Mouse (Mus musculus): ENCODE measurements around the gene Mfsd6. TPM values are rescaled to one million over a fixed set of nuclear protein-coding genes. Genes with fewer than 3 reads are reported as not detected.

Mfsd6 gene
- total RNA-seq (2021) (10 to 100 TPM; 18.9 to 20.1 TPM), polyA plus RNA-seq (2012; rRNA removed) (10.3 and 15.8 TPM in 2 replicates)
- long read RNA-seq, full-length matches to known transcripts, result 20 of 24 reads
- long read RNA-seq, partial matches to known transcripts, result 2 of 24 reads
- long read RNA-seq, other reads (novel, unspliced or antisense), result 2 of 24 reads

- intact Hi-C loops (cut with DNase I), result loop anchor here (2.0 to 5.0 kb wide), 2 partner anchors 50 to 80 kb away; no protein-coding TSS in a partner anchor
- WGBS, result 3% methylated on average over 63 of the region's 63 CpGs
- Histone ChIP-seq H3K27ac (peak within 1 kb of the TSS; percentile 87), H3K4me1 (ENCODE audit: control insufficient read depth, insufficient read depth, low read length) (peaks cover 2% of the 10 kb centered on the region), H3K4me3 (peak within 1 kb of the TSS; percentile 61), H3K27me3 (ENCODE audit: control insufficient read depth, insufficient read depth, low read length) (no peaks in the 10 kb centered on the region), H3K79me2 (replicated peaks; ENCODE audit: control insufficient read depth, insufficient read depth, low read length) (no peaks in the 10 kb centered on the region), H3K9ac (ENCODE audit: low read depth, low read length) (peak within 1 kb of the TSS; percentile 98), H3K36me3 (ENCODE audit: control insufficient read depth, insufficient read depth, low read length) (no peaks in the 10 kb centered on the region)
- no peak for TF ChIP-seq EP300 (IDR thresholded peaks at IDR 0.05; ENCODE audit: insufficient read depth, low read depth, low read length)
- peak; percentile 22; the same call in 1 of the 2 replicates for TF ChIP-seq CTCF (IDR thresholded peaks at IDR 0.05)
- DNase-seq, result peak; percentile 78 to 80
Observed at GRCm38 (mm10) chr1:52727056-52727900, at the start of gene Mfsd6. Gene Mfsd6 (minus strand): TSS chr1:52727462.

- no peak for TF ChIP-seq CTCF (IDR thresholded peaks at IDR 0.05)
- TF ChIP-seq EP300 (IDR thresholded peaks at IDR 0.05; ENCODE audit: insufficient read depth, low read depth, low read length), result no peak
- TF ChIP-seq POLR2A (IDR thresholded peaks at IDR 0.05; ENCODE audit: insufficient read depth, low read depth, low read length), result no peak
- Histone ChIP-seq H3K27me3 (ENCODE audit: control insufficient read depth, insufficient read depth, low read length) (no peaks in the 10 kb centered on the region), H3K4me1 (ENCODE audit: control insufficient read depth, insufficient read depth, low read length) (no peaks in the 10 kb centered on the region), H3K79me2 (replicated peaks; ENCODE audit: control insufficient read depth, insufficient read depth, low read length) (no peaks in the 10 kb centered on the region), H3K9ac (ENCODE audit: low read depth, low read length) (no peak overlapping the region), H3K27ac (no peak overlapping the region), H3K4me3 (no peak overlapping the region), H3K36me3 (ENCODE audit: control insufficient read depth, insufficient read depth, low read length) (no peaks in the 10 kb centered on the region)
- intact Hi-C loops (cut with DNase I), result no loop called here
- 54% methylated on average over 7 of the region's 7 CpGs for WGBS
- no peak for DNase-seq
Observed at GRCm38 (mm10) chr1:52765176-52766111, 38.2 kb upstream of the Mfsd6 start.

GRCm38 (mm10) chr1:52763894-52764809 lies 36.9 kb upstream of the Mfsd6 start:
- Histone ChIP-seq H3K4me1 (ENCODE audit: control insufficient read depth, insufficient read depth, low read length) (no peaks in the 10 kb centered on the region), H3K36me3 (ENCODE audit: control insufficient read depth, insufficient read depth, low read length) (no peaks in the 10 kb centered on the region), H3K4me3 (no peak overlapping the region), H3K79me2 (replicated peaks; ENCODE audit: control insufficient read depth, insufficient read depth, low read length) (no peaks in the 10 kb centered on the region), H3K27me3 (ENCODE audit: control insufficient read depth, insufficient read depth, low read length) (no peaks in the 10 kb centered on the region), H3K9ac (ENCODE audit: low read depth, low read length) (no peak overlapping the region), H3K27ac (no peak overlapping the region)
- no peak for TF ChIP-seq CTCF (IDR thresholded peaks at IDR 0.05)
- TF ChIP-seq EP300 (IDR thresholded peaks at IDR 0.05; ENCODE audit: insufficient read depth, low read depth, low read length), result no peak
- TF ChIP-seq POLR2A (IDR thresholded peaks at IDR 0.05; ENCODE audit: insufficient read depth, low read depth, low read length), result no peak
- WGBS, result 64% methylated on average over 4 of the region's 4 CpGs
- DNase-seq, result no peak
- intact Hi-C loops (cut with DNase I), result no loop called here

GRCm38 (mm10) chr1:52758174-52758573 lies 30.9 kb upstream of the Mfsd6 start:
- Histone ChIP-seq H3K27ac (no peak overlapping the region), H3K9ac (ENCODE audit: low read depth, low read length) (no peak overlapping the region), H3K4me3 (no peak overlapping the region), H3K27me3 (ENCODE audit: control insufficient read depth, insufficient read depth, low read length) (no peaks in the 10 kb centered on the region), H3K79me2 (replicated peaks; ENCODE audit: control insufficient read depth, insufficient read depth, low read length) (no peaks in the 10 kb centered on the region), H3K36me3 (ENCODE audit: control insufficient read depth, insufficient read depth, low read length) (no peaks in the 10 kb centered on the region), H3K4me1 (ENCODE audit: control insufficient read depth, insufficient read depth, low read length) (no peaks in the 10 kb centered on the region)
- 56% methylated on average over 1 of the region's 1 CpGs for WGBS
- intact Hi-C loops (cut with DNase I), result loop anchor here (10.0 kb wide), 1 partner anchor 263 kb away; no protein-coding TSS in a partner anchor
- DNase-seq, result no peak
- no peak for TF ChIP-seq POLR2A (IDR thresholded peaks at IDR 0.05; ENCODE audit: insufficient read depth, low read depth, low read length)
- TF ChIP-seq EP300 (IDR thresholded peaks at IDR 0.05; ENCODE audit: insufficient read depth, low read depth, low read length), result no peak
- TF ChIP-seq CTCF (IDR thresholded peaks at IDR 0.05), result no peak

- no peaks in the 10 kb centered on the region for H3K36me3 ChIP-seq (ENCODE audit: control insufficient read depth, insufficient read depth, low read length)
- no peak for DNase-seq
- H3K4me1 ChIP-seq (ENCODE audit: control insufficient read depth, insufficient read depth, low read length), result no peaks in the 10 kb centered on the region
- no peaks in the 10 kb centered on the region for H3K27me3 ChIP-seq (ENCODE audit: control insufficient read depth, insufficient read depth, low read length)
- no peak overlapping the region for H3K9ac ChIP-seq (ENCODE audit: low read depth, low read length)
- no peak overlapping the region for H3K4me3 ChIP-seq
- H3K79me2 ChIP-seq (replicated peaks; ENCODE audit: control insufficient read depth, insufficient read depth, low read length), result no peaks in the 10 kb centered on the region
- H3K27ac ChIP-seq, result no peak overlapping the region
- intact Hi-C loops (cut with DNase I), result loop anchor here (10.0 kb wide), 1 partner anchor 260 kb away; no protein-coding TSS in a partner anchor
- WGBS, result 91% methylated on average over 1 of the region's 1 CpGs
- TF ChIP-seq CTCF (IDR thresholded peaks at IDR 0.05), result no peak
- no peak for TF ChIP-seq EP300 (IDR thresholded peaks at IDR 0.05; ENCODE audit: insufficient read depth, low read depth, low read length)
- no peak for TF ChIP-seq POLR2A (IDR thresholded peaks at IDR 0.05; ENCODE audit: insufficient read depth, low read depth, low read length)
Observed at GRCm38 (mm10) chr1:52754331-52754730, 27.1 kb upstream of the Mfsd6 start.
